Mouse (Mus musculus): ENCODE measurements around the gene Otop1. TPM values are rescaled to one million over a fixed set of nuclear protein-coding genes. Genes with fewer than 3 reads are reported as not detected.
A peak's percentile ranks its signal among the peaks of the same experiment; 100 is the strongest.

Gene Otop1
- total RNA-seq, 4 experiments from 2014 or later, result not detected

- no peak for DNase-seq (ENCODE audit: low spot score in 2 of 2)
Measured at GRCm38 (mm10) chr5:38301761-38302411, 26.1 kb downstream of the Otop1 start.

- no peak for DNase-seq (ENCODE audit: low spot score in 2 of 2)
Measured at GRCm38 (mm10) chr5:38302651-38303050, 26.9 kb downstream of the Otop1 start.

DNA sequence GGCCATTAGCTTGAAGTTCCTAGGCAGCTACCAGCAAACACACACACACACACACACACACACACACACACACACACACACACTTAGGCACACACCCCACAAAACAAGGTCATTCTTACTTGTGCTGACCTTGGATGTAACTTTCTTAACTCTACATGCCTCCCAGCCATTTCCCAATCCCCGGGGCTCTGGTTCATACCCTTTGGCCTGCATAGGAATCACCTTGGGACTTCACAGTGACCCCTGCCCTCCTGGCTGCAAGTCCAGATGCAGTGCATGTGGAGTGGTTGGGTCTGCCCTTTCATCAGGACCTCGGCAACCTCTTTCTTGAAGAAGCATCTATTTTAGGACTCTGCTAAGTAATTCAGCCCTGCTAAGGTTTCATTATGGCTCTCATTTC, 29.5 kb downstream of the Otop1 start:
- DNase-seq (ENCODE audit: low spot score in 2 of 2), result no peak

DNA sequence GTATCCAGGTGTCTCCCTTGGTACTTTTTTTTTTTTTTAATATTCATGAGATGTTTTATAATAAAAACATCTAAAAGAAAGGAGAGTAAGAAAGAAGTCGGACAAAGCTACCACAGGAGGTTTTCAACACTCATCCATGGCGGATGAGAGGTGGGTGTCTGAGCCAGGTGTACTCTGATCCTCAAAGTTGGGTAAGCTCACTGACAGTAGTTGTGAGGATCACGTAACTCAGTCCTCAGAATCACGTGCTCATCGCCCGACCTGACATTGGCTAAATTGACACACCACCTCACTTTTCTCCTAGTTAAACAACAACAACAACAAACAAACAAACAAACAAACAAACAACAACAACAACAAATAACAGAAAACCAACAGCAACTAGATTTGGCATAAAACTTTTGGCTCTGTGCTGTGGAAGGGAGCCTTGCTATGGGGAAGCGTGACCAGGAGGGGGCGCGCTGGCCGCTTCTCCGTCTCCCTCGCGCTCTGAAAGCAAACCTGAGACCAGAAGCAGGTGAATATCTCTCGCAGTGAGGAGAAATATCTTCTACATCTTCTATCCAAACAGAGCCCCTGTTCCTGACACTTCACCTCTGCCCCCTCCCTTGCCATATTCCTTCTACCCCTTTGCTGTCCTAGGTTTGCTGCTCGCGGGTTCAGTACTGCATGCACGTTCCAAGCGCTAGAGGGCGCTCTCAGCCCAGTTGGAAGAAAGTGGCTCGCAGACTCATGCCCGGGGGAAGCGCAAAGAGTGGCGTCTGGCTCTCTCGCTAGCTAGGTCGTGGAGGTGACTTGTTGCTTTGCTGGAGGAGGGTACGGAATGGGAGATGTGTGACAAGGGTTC, 31.7 kb downstream of the Otop1 start:
- DNase-seq (ENCODE audit: low spot score in 2 of 2), result peak; percentile 81 to 94

DNA sequence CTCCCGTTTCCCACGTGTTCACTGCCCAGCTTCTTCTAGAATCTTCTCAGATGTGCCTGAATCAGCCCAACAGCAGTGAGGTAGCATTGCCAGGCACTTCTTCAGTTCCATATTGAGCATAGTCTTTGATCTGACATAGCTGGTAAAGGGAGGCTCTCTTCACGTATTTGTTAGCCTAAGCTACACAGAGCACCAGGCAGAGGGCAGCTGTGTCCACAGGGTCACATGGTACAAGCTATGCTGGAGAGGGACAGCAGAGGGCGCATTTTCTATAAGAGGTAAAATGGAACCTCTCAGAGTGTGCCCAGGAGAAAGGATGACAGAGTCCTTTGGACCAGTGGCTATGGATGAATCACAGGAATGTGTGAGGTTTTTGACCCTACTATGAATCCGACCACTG, 33.1 kb downstream of the Otop1 start:
- DNase-seq (ENCODE audit: low spot score in 2 of 2), result peak in 1 of 2 experiments; percentile 62

- DNase-seq (ENCODE audit: low spot score in 2 of 2), result no peak
Measured at GRCm38 (mm10) chr5:38309795-38310194, 34.0 kb downstream of the Otop1 start.

DNA sequence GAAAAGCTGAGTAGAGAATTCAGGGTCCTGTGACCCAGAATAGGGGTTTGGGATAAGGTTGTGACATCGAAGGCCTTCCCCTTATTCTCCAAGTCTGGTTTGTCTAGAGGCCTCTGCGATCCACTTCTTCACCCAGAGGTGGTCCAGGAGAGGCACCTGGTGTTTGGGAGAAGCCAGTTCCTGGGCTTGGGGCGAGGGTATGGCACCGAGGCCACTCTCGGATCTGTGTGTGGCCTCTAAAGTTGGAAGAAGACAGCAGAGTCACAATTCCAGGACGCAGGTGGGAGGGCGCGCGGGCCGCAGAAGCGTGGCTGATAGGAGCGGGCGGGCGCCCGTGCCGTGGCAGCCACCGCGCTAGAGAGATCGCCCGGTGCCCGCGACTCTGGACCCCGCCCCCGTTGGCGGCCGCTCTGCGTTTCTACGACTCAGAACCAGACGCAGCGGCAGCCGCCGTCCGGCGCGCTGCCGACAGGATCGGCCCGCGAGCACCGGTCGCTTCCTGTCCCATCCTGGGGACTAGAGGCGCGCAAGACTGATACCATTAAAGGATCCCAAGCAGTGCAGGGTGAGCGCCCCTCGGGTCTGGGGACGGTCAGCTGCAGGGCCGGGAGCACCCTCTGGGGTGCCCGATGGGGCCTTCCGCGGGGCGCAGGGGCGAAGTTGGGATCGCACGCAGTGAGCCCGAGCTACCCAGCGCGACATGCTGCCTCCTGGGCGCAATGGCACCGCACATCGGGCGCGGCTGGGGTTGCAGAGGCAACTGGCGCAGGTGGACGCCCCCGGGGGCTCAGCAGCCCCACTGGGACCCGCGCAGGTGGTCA, 43.4 kb downstream of the Otop1 start, which contains the start of gene Drd5:
Gene Drd5, plus strand, starts transcription at position 402 of the 821 bp plus-strand sequence.
- DNase-seq (ENCODE audit: low spot score in 2 of 2), result no peak

DNA sequence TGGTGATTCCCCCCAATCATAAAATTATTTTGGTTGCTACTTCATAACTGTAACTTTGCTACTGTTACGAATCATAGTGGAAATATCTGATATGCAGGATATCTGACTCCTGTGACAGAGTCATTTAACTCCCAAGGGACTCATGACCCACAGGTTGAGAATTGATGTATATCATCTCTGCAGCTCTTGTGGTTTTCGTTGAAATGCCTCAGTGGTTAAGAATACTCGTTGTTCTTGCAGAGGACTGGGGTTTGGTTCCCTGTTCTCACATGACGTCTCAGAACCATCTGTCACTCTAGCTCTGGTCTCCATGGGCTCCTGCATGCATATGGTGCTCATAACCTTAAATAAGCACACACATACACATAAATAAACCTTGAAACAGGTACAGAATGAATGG, 57.6 kb downstream of the Otop1 start:
- no peak for DNase-seq (ENCODE audit: low spot score in 2 of 2)

DNA sequence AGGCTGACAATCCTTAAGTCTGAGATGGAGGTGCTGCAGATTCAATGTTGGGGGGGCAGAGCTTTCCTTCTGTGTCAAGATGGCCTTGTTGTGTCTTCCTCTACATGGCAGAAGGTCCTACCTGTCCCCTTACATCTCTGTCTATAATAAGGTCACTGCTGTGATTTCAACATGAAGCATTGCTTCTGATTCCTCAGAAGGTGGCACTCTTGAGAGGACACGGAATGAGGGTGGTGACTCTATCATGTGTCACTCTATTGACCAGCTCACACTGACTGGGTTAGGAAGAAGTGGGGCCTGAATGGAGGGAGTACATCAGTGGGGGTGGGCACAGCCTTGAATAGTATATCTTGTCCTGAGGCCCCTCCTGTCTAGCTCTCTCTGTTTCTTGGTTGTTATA, 58.8 kb downstream of the Otop1 start:
- no peak for DNase-seq (ENCODE audit: low spot score in 2 of 2)

DNA sequence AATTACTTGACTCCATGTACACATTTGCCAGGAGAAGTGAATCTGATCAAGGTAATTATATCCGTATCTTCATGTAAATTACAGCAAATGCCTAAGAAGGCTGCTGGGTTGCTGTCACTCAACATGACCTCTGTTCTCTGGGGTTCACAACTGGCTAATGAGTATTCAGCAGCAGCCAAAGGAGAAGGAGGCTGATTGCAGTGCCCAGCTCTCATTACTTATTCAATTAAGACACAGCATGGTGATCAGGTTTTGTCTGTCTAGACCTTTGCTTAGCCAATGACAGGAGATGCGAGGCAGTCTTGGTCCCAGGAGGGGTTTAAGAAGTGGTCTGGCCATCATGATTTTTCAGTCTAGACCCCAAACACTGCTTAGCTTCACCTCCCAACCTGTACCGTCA, 67.3 kb downstream of the Otop1 start:
- DNase-seq (ENCODE audit: low spot score in 2 of 2), result no peak

DNA sequence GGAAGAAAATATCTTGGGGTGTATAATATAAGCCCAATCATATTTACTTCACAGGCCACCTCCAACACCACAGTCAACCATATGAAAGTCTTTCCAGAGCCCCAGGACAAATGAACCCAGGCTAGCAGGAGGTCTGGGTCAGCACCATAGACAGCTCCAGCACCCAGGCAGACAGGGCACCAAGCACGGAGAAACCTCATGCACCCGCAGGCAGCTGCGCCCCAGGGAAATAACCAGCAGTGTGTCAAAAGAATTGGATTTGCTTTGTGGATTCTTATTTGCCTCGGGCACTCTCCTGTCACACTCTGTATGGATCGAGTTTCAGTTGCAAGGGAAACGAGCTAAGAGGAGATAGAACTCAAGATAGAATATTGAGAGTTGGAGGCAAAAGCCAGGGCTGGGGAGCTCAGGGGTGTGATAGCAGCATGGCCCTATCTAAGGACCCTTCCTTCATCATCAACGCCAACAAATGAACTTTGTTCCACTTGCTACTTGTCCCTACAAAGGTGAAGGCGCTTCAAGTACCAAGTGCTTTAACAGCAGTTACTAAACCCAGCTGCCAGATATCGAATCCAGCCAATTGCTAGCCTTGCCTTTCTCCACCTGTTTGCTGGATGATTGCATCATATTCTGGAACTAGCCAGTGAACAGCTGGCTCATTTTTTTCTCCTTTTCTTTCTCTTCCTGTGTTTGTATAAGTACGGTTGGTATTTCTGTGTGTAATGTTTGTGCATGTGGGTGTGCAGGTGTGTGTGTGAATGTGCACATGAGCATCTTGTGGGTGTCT, 71.1 kb downstream of the Otop1 start:
- no peak for DNase-seq (ENCODE audit: low spot score in 2 of 2)

- DNase-seq (ENCODE audit: low spot score in 2 of 2), result no peak
Measured at GRCm38 (mm10) chr5:38350351-38350929, 74.7 kb downstream of the Otop1 start.

Other genes starting within 250 kb of the Otop1 start
- 10 to 100 TPM; 33.8 to 42.2 (median 38.1) TPM for gene Stx18, start 237.2 kb upstream of the Otop1 start, total RNA-seq (2022)
- 100 to 1,000 TPM; 361 to 451 (median 407) TPM for gene Nsg1, start 116.1 kb upstream of the Otop1 start, total RNA-seq (2022)
- 10 to 100 TPM; 17.1 to 21.8 (median 21.0) TPM for gene Zbtb49, start 55.5 kb upstream of the Otop1 start, total RNA-seq (2022)
- gene Lyar, start 55.5 kb upstream of the Otop1 start, total RNA-seq (2022), result 10 to 100 TPM in 2 of 4 experiments, 1 to 10 TPM in 2; 7.5 to 11.5 (median 10.0) TPM
- gene Tmem128, start 15.8 kb upstream of the Otop1 start, total RNA-seq (2022), result 10 to 100 TPM; 29.0 to 34.0 (median 30.1) TPM
- 10 to 100 TPM; 11.7 to 14.1 (median 12.9) TPM for gene Drd5, start 43.4 kb downstream of the Otop1 start, total RNA-seq (2022)
- gene Slc2a9, start 227.2 kb downstream of the Otop1 start, total RNA-seq (2022), result 1 to 10 TPM; 1.9 to 5.3 (median 4.3) TPM

Data from layer of hippocampus, adult 8-10 months (tissue).